Mouse (Mus musculus): ENCODE data around the gene Mab21l2. TPM values are rescaled to one million over a fixed set of nuclear protein-coding genes. Genes with fewer than 3 reads are reported as not detected.
A peak's percentile ranks its signal among the peaks of the same experiment; 100 is the strongest.

Gene Mab21l2
- 258 and 288 TPM in 2 replicates for polyA plus RNA-seq (2015; fragmentation: Nextera tagmentation; extraction: Ambion mirVana)

DNA sequence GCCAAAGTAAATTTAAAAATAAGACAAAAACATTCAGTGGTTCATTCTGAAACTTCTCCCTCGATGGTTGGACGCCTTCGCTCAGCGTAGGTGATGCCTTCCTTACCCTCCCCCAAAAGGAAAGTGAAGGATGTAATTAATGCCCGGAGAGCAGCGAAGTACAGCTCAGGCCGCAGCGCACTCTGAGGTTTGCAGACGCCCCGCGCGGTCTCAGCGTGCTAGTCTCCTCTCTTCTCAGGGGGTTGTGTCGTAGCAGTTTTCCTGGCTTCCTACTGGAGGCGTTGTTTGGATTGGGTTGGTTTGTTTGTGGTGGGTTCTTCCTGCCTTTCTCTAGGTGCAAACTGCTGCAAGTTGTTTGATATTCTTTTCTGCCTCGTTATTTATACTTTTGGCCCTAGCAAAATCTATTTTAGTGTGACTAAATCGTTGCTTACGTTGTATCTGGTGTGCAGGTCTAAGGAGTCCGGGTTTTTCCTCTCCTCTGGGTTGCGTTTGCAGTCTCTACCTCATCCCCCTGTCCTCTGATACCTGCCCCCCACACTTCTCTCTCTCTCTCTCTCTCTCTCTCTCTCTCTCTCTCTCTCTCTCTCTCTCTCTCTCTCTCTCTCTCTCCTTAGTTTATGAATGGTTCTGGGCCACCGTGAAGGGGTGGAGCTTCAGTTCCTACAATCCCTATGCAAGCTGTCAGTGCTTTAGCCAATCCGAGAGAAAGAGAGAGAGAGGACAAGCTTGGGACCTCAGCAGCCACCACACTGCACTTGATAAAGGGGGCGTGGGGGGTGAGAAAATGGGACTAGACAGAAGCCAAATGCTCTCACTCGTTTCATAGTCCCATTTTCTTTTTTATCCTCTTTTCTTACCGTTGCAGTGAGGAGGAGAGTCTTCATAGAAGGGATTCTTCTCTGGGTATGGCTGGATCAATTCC, at the start of gene Mab21l2:
Mab21l2 (minus strand) TSS at position 539 of the 925 bp plus-strand sequence.
- Histone ChIP-seq H3K36me3 (no peaks in the 10 kb centered on the region), H3K27me3 (peaks cover 18% of the 10 kb centered on the region), H3K4me3 (peak within 1 kb of the TSS; percentile 73), H3K4me1 (replicated peaks) (peaks cover 34% of the 10 kb centered on the region), H3K27ac (peak within 1 kb of the TSS; percentile 100), H3K9ac (peak within 1 kb of the TSS; percentile 98), H3K9me3 (no peaks in the 10 kb centered on the region), H3K4me2 (peak within 1 kb of the TSS; percentile 71)
- 1% methylated on average over 25 of the region's 25 CpGs for WGBS
- ATAC-seq (ENCODE audit: low FRiP score) = peak; percentile 92

DNA sequence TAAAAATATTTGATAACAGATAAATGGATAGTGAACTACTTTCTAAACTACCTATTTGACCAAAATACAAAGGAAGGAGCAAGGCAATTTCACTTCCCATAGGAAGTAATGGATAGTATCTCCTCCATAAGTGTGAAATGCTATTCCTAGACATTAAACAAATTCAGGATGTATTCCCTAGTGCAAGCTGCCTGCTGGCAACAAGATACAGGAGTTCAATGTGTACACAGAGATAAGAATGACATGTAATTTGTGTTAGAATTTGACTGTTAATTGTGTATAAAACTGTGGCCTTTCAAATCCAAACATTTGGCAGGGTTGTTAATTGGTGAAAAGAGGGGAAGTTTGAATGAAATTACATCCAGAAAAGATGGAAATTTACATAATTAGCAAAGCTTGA, 26.9 kb upstream of the Mab21l2 start:
- Histone ChIP-seq H3K4me2 (no peak overlapping the region), H3K36me3 (no peaks in the 10 kb centered on the region), H3K4me3 (no peak overlapping the region), H3K27ac (no peak overlapping the region), H3K9ac (no peak overlapping the region), H3K27me3 (no peaks in the 10 kb centered on the region), H3K4me1 (replicated peaks) (no peaks in the 10 kb centered on the region), H3K9me3 (no peaks in the 10 kb centered on the region)
- no peak for ATAC-seq (ENCODE audit: low FRiP score)

GRCm38 (mm10) chr3:86572519-86573244, 24.3 kb upstream of the Mab21l2 start:
- Histone ChIP-seq H3K4me2 (no peak overlapping the region), H3K4me3 (no peak overlapping the region), H3K9me3 (no peaks in the 10 kb centered on the region), H3K4me1 (replicated peaks) (no peaks in the 10 kb centered on the region), H3K36me3 (no peaks in the 10 kb centered on the region), H3K9ac (no peak overlapping the region), H3K27ac (no peak overlapping the region), H3K27me3 (no peaks in the 10 kb centered on the region)
- 40% methylated on average over 3 of the region's 3 CpGs for WGBS
- ATAC-seq (ENCODE audit: low FRiP score) = no peak

DNA sequence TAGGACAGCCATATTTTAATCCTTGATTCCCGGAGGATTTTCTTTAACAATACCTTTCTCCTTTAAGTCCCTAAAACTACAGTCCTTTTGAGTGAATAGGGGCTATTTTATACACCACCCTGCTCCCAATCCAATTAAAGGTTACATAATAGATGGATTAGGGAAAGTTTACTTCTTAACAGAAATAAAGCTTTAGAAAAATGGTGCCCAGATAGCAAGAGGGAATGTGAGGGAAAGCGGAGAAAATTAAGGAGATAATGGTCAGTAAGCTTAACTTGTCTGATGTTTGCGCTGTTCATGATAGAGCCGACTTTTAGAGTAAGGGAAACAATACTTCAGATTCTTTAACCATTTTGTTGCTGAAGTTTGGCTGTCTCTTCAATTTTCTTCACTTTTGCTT, 23.1 kb upstream of the Mab21l2 start:
- Histone ChIP-seq H3K36me3 (no peaks in the 10 kb centered on the region), H3K4me1 (replicated peaks) (no peaks in the 10 kb centered on the region), H3K4me3 (no peak overlapping the region), H3K9ac (no peak overlapping the region), H3K27ac (no peak overlapping the region), H3K27me3 (no peaks in the 10 kb centered on the region), H3K4me2 (no peak overlapping the region), H3K9me3 (no peaks in the 10 kb centered on the region)
- ATAC-seq (ENCODE audit: low FRiP score) = no peak
- WGBS = 45% methylated on average over 4 of the region's 4 CpGs

GRCm38 (mm10) chr3:86567312-86567711, 18.9 kb upstream of the Mab21l2 start:
- Histone ChIP-seq H3K4me2 (no peak overlapping the region), H3K4me3 (no peak overlapping the region), H3K9me3 (no peaks in the 10 kb centered on the region), H3K4me1 (replicated peaks) (no peaks in the 10 kb centered on the region), H3K9ac (no peak overlapping the region), H3K27me3 (no peaks in the 10 kb centered on the region), H3K27ac (no peak overlapping the region), H3K36me3 (no peaks in the 10 kb centered on the region)
- ATAC-seq (ENCODE audit: low FRiP score) = no peak
- 82% methylated on average over 4 of the region's 4 CpGs for WGBS

DNA sequence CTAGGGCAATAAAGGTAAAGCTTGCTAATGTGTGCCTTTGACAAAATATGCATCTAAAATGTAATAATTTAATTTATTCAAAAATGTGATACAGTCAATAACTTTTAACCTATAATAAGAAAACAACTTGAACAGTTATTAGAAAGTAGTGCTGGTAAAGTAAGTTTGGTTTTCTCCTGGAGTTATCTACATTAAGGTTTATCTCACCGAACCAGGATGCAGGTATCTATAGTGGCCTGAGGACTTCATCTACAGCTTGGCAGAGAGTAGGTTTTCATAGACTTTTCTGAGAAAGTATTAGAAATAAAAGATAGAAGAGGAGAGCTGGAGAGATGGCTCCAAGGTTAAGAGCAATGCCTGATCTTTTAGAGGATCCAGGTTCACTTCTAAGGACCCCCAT, 13.0 kb upstream of the Mab21l2 start:
- no peak overlapping the region for H3K27ac ChIP-seq
- no peak for ATAC-seq (ENCODE audit: low FRiP score)
- no peaks in the 10 kb centered on the region for H3K9me3 ChIP-seq
- H3K9ac ChIP-seq = no peak overlapping the region
- H3K4me2 ChIP-seq = no peak overlapping the region
- no peaks in the 10 kb centered on the region for H3K27me3 ChIP-seq
- no peaks in the 10 kb centered on the region for H3K36me3 ChIP-seq
- no peak overlapping the region for H3K4me3 ChIP-seq
- 98% methylated on average over 1 of the region's 1 CpGs for WGBS
- H3K4me1 ChIP-seq (replicated peaks) = peaks cover 23% of the 10 kb centered on the region

DNA sequence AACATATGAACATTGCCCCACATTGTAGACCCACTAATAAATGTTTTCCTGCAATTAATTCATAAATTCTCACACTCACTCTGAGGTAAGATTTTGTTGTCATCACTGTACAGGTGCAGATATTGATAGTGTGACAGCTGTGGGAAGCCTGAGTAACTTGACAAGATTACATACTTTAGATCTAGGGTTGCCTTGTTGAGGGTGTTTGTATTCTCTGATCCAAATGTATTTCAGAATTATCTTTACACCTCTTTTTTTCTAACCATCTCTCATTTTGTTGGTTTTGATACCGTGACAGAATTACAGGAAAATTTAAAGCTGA, 12.6 kb upstream of the Mab21l2 start:
- Histone ChIP-seq H3K4me3 (no peak overlapping the region), H3K9me3 (no peaks in the 10 kb centered on the region), H3K36me3 (no peaks in the 10 kb centered on the region), H3K27ac (peak overlapping the region; percentile 80; the same call in 1 of the 2 replicates), H3K4me1 (replicated peaks) (peaks cover 24% of the 10 kb centered on the region), H3K27me3 (no peaks in the 10 kb centered on the region), H3K9ac (no peak overlapping the region), H3K4me2 (no peak overlapping the region)
- WGBS = 92% methylated on average over 1 of the region's 1 CpGs
- ATAC-seq (ENCODE audit: low FRiP score) = no peak

DNA sequence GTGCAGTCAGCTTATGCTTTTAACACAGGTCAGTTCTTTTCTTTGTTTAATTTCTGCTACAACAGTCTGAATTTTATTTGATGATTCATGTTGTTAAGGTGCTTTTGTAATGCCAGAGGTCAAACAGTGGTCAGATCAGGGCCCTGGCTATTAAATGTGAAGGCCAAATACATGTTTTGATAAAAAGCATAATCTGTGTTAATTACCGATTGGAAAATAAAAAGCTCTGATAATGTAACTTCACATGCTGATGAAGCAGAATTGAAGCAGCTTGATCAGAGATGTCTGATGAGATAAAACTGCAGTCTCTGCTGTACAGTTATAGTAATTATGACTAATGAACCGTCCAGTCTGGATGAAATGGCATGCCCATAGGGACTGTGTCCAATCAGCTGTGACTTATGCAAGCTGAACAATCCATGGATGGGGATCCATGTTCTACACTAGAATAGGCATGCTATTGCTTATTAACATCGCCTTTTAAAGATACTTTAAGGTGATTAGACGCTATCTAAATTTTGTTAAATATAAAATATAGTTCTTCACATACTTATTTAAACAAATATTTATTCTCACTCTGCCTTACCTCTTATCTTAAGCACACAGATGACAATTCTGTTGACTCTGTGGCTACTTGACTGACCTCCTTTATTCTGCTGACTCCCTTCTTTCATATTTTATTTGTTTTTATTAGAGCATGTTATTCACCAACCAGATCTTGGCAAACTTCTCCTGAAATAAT, 12.0 kb upstream of the Mab21l2 start:
- 56% methylated on average over 4 of the region's 4 CpGs for WGBS
- peaks cover 24% of the 10 kb centered on the region for H3K4me1 ChIP-seq (replicated peaks)
- H3K36me3 ChIP-seq = no peaks in the 10 kb centered on the region
- H3K4me2 ChIP-seq = no peak overlapping the region
- peak overlapping the region; percentile 80 for H3K27ac ChIP-seq
- no peak overlapping the region for H3K9ac ChIP-seq
- H3K9me3 ChIP-seq = no peaks in the 10 kb centered on the region
- no peaks in the 10 kb centered on the region for H3K27me3 ChIP-seq
- ATAC-seq (ENCODE audit: low FRiP score) = 0 out of 2 replicates have a peak, but pooled peaks have one; percentile 54
- H3K4me3 ChIP-seq = no peak overlapping the region

- 50% methylated on average over 4 of the region's 4 CpGs for WGBS
- Histone ChIP-seq H3K27me3 (no peaks in the 10 kb centered on the region), H3K27ac (peak overlapping the region; percentile 80), H3K9me3 (no peaks in the 10 kb centered on the region), H3K4me1 (replicated peaks) (peaks cover 24% of the 10 kb centered on the region), H3K4me2 (no peak overlapping the region), H3K9ac (peak overlapping the region; percentile 24; the same call in 1 of the 2 replicates), H3K36me3 (no peaks in the 10 kb centered on the region), H3K4me3 (no peak overlapping the region)
- ATAC-seq (ENCODE audit: low FRiP score) = no peak
Measured at GRCm38 (mm10) chr3:86559635-86560034, 11.2 kb upstream of the Mab21l2 start.

GRCm38 (mm10) chr3:86558976-86559375, 10.5 kb upstream of the Mab21l2 start:
- H3K4me2 ChIP-seq = no peak overlapping the region
- no peak overlapping the region for H3K4me3 ChIP-seq
- 23% methylated on average over 1 of the region's 1 CpGs for WGBS
- peak overlapping the region; percentile 35; the same call in 1 of the 2 replicates for H3K27ac ChIP-seq
- H3K36me3 ChIP-seq = no peaks in the 10 kb centered on the region
- H3K9me3 ChIP-seq = no peaks in the 10 kb centered on the region
- ATAC-seq (ENCODE audit: low FRiP score) = no peak
- no peak overlapping the region for H3K9ac ChIP-seq
- peaks cover 24% of the 10 kb centered on the region for H3K4me1 ChIP-seq (replicated peaks)
- H3K27me3 ChIP-seq = no peaks in the 10 kb centered on the region

DNA sequence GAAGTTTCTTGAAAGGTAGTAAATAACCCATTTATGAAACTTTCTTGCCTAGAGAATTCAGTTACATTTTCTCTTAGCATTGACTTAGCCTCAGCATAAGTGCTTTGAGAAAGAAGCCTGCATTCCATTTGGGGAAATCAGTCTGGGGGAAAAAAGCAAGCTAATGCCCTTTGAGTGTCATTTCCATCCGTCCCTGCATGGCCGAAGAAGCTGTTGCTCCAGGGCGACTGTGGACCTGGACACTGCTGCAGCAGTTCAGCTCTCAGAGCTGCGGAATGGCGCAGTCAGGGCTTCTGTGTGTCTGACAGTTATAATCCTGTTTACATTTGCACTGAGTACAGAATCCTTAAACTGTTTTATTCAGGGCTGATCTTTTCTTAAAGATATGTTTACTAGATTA, 3.7 kb upstream of the Mab21l2 start:
- H3K9ac ChIP-seq = peak overlapping the region; percentile 60
- WGBS = 45% methylated on average over 5 of the region's 5 CpGs
- peaks cover 33% of the 10 kb centered on the region for H3K4me1 ChIP-seq (replicated peaks)
- no peaks in the 10 kb centered on the region for H3K36me3 ChIP-seq
- no peak overlapping the region for H3K4me3 ChIP-seq
- peak overlapping the region; percentile 94 for H3K27ac ChIP-seq
- peaks cover 18% of the 10 kb centered on the region for H3K27me3 ChIP-seq
- H3K9me3 ChIP-seq = no peaks in the 10 kb centered on the region
- ATAC-seq (ENCODE audit: low FRiP score) = no peak
- H3K4me2 ChIP-seq = peak overlapping the region; percentile 33
